Mouse (Mus musculus): ENCODE data around the gene H2-T22.

H2-T22 gene

DNA sequence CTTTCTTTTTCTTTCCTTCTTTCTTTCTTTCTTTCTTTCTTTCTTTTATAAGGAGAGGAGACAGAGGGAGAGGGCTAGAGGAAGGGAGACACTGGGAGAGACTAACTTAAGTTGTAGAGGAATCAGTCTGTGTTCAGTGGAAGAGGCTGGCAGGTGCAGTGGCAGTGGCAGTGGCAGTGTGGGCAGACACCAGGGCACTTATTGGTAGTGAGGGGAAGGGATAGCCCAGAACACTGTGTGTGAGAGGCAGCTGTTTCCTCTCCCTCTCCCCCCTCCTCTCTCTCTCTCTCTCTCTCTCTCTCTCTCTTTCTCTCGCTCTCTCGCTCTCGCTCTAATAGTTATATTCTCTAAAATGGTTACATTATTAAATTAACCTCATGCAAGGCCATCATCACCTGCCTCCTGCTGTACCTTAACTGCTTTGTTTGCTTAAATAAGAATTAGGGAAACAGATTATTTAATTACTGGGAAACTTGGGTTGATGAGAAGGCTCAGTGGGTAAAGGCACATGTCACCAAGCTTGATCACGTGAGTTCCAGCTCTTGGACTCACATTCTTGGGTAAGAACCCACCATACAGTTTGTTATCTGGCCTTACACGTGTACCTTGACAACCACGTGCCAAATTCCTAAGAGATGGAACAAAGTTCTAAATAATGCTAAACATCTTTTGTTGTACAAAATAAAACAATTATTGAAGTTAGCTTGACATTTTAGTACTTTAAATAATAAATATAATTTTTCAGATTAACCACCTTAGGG, 43.8 kb downstream of the H2-T22 start:
- no peak for DNase-seq (ENCODE audit: extremely low read depth, low read depth, low spot score)

DNA sequence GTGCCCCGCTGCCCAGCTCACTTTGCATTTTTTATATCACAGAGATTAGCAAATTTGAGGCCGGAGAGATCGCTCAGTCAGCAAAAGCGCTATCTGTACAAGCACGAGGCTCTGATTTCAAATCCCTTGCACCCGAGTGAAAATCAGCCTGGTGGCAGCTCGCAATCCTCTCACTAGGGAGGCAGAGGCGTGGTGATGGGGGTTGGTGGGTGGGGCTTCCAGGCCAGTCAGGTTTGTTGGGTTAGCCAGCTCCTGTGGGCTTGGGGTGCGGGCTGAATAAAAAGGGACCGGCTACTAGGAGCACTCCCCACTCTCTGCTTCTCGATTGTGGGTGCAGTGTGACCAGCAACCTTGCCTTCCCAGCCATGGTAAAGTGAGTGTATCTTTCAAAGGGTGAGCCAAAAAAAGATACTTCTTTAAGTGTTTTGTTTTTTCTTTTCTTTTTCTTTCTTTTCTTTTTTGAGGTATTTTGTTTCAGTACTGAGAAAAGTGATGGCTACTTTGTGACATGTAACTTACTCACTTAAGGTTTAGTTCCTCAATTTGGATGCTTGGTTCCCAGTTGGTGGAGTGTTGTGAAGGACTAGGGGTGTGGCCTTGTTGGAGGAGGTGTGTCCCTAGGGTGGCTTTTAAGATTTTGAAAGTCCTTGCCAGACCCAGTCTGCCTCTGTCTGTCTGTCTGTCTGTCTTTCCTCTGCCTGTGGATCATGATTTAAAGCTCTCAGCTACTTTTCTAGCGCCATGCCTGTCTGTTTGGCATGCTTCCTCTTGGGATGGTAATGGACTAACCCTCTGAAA, 44.6 kb downstream of the H2-T22 start:
- DNase-seq (ENCODE audit: extremely low read depth, low read depth, low spot score): no peak

DNA sequence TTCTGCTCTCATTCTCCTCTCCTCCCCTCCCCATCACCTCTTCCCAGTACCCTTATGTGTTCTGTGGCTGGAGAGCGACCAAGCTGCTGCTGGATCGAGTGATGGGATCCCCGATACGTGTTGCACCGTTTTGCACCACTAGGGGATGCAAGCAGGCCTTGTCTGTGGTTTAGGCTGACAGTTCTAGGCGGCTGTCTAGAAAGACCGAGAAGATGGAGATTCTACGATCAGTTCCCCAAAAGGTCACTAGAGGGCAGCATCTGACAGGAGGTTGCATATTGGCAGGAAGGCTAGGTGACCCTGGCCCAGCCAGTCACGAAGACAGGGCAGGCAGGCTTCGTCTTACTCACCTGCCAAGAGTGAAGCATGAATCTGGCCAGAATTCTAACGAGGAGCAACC, 45.6 kb downstream of the H2-T22 start:
- DNase-seq (ENCODE audit: extremely low read depth, low read depth, low spot score): peak; percentile 75

DNA sequence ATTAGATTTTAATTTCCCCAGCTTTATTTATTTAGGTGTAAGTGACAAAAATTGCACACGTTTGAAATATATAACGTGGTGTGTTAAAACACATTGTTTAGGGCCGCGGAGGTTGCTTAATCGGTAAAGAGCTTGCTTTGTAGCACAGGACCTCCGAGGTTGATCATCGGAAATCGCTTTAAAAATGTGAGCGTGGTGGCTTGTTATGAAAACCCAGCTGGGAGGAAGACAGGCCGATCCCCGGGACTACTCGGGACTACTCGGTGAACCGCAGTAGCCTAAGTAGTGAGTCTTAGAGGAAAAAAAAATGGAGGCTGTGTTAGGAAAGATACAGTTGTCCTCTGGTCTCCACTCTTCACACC, 47.7 kb downstream of the H2-T22 start:
- no peak for DNase-seq (ENCODE audit: extremely low read depth, low read depth, low spot score)

DNA sequence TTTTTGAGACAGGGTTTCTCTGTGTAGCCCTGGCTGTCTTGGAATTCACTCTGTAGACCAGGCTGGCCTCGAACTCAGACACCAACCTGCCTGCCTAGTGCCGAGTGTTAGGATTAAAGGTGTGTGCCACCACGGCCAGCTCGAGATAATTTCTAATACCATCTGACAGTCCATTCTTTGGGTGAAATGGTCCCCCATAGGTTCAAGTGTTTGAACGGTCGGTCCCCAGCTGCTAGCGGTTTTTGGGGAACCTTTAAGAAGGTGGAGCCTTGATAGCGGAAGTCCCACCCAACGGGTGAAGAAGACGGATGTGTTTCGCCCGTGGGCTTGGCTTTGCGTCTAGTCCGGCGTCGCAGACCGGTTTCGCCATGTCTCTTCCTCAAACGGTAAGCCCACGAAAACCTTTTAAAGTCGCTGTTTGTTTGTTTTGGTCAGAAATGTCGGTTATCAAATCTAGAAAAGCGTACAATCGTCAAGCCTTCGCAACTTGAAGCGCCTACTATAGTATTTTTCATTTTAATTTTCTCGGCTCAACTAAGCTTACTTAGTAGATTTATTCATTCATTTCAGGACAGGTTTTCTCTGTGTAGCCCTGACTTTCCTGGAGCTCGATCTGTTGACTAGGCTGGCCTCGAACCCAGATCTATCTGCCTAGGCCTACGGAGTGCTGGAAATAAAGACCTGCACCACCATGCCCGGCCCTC, 48.2 kb downstream of the H2-T22 start:
- DNase-seq (ENCODE audit: extremely low read depth, low read depth, low spot score): no peak

DNA sequence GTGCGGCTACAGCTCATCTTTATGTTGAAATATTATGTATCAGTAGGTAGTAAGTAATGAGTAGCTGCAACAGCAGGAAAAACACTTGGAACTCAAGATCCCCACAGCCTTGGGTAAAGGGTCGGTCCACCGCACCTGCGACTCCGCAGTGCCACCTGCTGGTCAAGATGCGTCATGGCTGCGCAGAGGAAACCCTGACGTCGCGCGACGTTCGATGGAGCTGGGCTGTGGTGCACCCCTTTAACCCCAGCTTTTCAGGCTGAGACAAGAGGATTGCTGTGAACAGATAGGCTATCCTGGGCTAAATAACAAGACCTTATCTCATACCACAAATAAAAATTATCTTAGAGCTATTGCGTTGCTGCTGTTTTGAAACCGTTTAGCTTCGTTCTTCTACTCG, 48.9 kb downstream of the H2-T22 start:
- DNase-seq (ENCODE audit: extremely low read depth, low read depth, low spot score): no peak

DNA sequence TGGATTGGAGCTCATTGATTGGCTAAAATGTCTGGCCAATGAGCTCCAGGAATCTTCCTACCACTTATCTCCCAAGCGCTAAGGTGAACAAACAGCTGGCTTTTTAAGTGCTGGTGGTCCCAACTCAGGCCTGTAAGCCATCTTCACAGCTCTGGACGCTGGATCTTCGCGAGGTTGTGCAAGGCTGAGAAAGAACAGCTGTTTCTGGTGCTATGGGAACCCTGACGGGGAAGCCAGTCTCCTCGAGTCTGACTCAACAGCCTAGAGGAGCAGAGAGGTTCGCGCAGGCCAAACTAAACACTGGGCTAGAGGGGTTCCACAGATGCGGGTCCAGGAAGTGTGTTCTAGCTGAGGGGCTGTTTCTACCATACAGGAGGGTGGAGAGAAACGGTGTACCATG, 50.8 kb downstream of the H2-T22 start:
- no peak for DNase-seq (ENCODE audit: extremely low read depth, low read depth, low spot score)
